Mouse (Mus musculus): ENCODE data around the gene Entpd2. TPM values are rescaled to one million over a fixed set of nuclear protein-coding genes. Genes with fewer than 3 reads are reported as not detected.
A peak's percentile ranks its signal among the peaks of the same experiment; 100 is the strongest.

The Entpd2 gene
- 1.6 and 10.6 TPM in 2 replicates for polyA plus RNA-seq (2014; fragmentation: Nextera tagmentation; extraction: Ambion mirVana)

DNA sequence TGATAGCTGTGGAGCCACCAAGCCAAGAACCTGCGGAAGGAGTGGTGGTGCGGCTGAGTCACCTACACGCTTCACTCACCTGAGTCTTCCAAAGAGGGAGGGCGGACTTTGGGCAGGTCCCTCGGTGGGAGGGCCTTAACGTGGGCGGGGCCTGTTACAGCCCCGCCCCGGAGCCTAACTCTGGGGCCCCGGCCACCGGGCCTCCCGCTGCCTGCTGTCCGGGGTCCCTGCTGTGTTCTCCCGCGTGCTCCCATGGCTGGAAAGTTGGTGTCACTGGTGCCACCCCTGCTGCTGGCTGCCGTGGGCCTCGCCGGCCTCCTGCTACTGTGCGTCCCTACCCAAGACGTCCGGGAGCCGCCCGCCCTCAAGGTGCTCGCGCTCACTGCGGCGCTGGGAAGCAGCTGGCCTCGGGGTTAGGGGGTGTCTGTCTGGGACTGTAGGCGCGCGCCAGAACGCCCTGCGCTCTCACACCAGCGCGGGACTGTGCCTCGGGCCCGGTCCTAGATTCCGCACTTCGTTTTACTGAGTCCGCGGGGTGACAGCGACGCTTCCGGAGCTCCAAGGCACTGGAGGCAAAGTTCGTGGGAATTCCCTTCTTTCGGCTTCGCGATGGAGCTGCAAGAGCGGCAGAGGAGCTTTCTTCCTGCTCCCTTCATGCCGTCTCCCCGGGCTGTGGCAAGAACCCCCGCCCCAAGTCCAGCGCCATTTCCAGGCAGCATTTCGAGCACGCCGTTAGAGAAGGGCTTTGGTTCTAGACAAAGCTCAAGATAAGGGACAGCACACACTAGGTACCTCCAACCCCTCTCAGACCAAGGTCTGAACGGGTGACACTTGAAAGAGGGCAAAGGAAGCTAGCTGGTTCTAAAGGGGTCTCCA lies at the start of gene Entpd2:
Gene Entpd2, plus strand, starts transcription at position 154 of the 876 bp plus-strand sequence.
- WGBS: 2% methylated on average over 57 of the region's 57 CpGs
- Histone ChIP-seq H3K4me3 (ENCODE audit: low read depth, low read length) (peak within 1 kb of the TSS; percentile 26), H3K27ac (ENCODE audit: low read depth, low read length) (no peak within 1 kb of the TSS), H3K9ac (replicated peaks; ENCODE audit: low read depth, low read length) (no peak within 1 kb of the TSS), H3K4me1 (ENCODE audit: control insufficient read depth, insufficient read depth, low read length) (peaks cover 11% of the 10 kb centered on the region; the same call in 1 of the 2 replicates), H3K36me3 (ENCODE audit: control insufficient read depth, insufficient read depth, low read length) (no peaks in the 10 kb centered on the region), H3K27me3 (ENCODE audit: control insufficient read depth, insufficient read depth, low read length) (peaks cover 44% of the 10 kb centered on the region), H3K9me3 (ENCODE audit: control insufficient read depth, low read length) (no peaks in the 10 kb centered on the region), H3K4me2 (ENCODE audit: low read depth, low read length) (peak within 1 kb of the TSS; percentile 47)
- no peak for ATAC-seq (ENCODE audit: low read depth)

DNA sequence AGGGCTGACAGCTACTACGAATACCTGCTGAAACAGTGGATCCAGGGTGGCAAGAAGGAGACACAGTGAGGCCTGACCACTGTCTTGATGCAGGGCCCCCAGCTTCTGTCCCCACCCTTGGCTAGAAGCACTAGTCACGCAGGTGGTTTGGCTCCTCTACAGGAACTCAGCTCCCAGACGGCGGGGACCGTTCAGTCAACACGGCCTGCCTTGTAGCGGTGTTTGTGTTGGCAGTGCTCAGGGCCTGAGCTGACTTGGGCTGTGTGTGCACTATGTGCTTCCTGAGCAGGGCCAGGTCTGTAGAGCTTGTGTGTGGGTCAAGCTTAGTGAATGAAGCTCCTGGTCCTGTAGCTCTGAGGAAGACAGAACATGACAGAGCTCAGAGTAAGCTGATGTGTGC lies 47.5 kb upstream of the Entpd2 start:
- no peak for ATAC-seq (ENCODE audit: low read depth)
- Histone ChIP-seq H3K4me1 (ENCODE audit: control insufficient read depth, insufficient read depth, low read length) (no peaks in the 10 kb centered on the region), H3K4me3 (ENCODE audit: low read depth, low read length) (no peak overlapping the region), H3K36me3 (ENCODE audit: control insufficient read depth, insufficient read depth, low read length) (peaks cover 83% of the 10 kb centered on the region), H3K27ac (ENCODE audit: low read depth, low read length) (no peak overlapping the region), H3K4me2 (ENCODE audit: low read depth, low read length) (no peak overlapping the region), H3K27me3 (ENCODE audit: control insufficient read depth, insufficient read depth, low read length) (no peaks in the 10 kb centered on the region), H3K9ac (replicated peaks; ENCODE audit: low read depth, low read length) (no peak overlapping the region), H3K9me3 (ENCODE audit: control insufficient read depth, low read length) (no peaks in the 10 kb centered on the region)
- whole genome bisulfite sequencing: 95% methylated on average over 7 of the region's 7 CpGs

- no peak for ATAC-seq (ENCODE audit: low read depth)
- Histone ChIP-seq H3K36me3 (ENCODE audit: control insufficient read depth, insufficient read depth, low read length) (peaks cover 72% of the 10 kb centered on the region), H3K27ac (ENCODE audit: low read depth, low read length) (no peak overlapping the region), H3K4me1 (ENCODE audit: control insufficient read depth, insufficient read depth, low read length) (no peaks in the 10 kb centered on the region), H3K9ac (replicated peaks; ENCODE audit: low read depth, low read length) (no peak overlapping the region), H3K4me2 (ENCODE audit: low read depth, low read length) (no peak overlapping the region), H3K9me3 (ENCODE audit: control insufficient read depth, low read length) (no peaks in the 10 kb centered on the region), H3K27me3 (ENCODE audit: control insufficient read depth, insufficient read depth, low read length) (no peaks in the 10 kb centered on the region), H3K4me3 (ENCODE audit: low read depth, low read length) (no peak overlapping the region)
- WGBS: 95% methylated on average over 4 of the region's 4 CpGs
Observed at GRCm38 (mm10) chr2:25349499-25349898, 46.2 kb upstream of the Entpd2 start.

DNA sequence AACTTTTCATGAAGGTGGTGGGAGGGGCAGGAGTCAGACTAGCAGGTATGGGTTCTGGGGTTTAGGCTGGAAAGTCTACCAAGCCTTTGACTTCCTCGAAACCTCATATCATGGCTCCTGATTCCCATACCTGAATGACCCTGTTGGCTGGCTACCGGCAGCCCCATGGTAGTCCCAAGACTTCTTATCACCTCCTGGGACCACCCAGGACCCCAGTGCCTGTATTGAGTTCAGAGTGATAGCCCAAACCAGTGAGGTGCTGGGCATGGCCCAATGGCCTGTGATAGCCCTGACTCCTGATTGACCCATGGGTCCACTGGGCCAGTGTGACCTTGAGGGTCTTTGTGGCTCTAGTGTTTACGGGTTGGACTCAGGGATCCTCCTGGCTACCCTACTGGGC lies 45.0 kb upstream of the Entpd2 start:
- Histone ChIP-seq H3K4me2 (ENCODE audit: low read depth, low read length) (no peak overlapping the region), H3K9me3 (ENCODE audit: control insufficient read depth, low read length) (no peaks in the 10 kb centered on the region), H3K4me3 (ENCODE audit: low read depth, low read length) (no peak overlapping the region), H3K4me1 (ENCODE audit: control insufficient read depth, insufficient read depth, low read length) (peaks cover 6% of the 10 kb centered on the region), H3K27me3 (ENCODE audit: control insufficient read depth, insufficient read depth, low read length) (no peaks in the 10 kb centered on the region), H3K36me3 (ENCODE audit: control insufficient read depth, insufficient read depth, low read length) (peaks cover 60% of the 10 kb centered on the region), H3K9ac (replicated peaks; ENCODE audit: low read depth, low read length) (no peak overlapping the region), H3K27ac (ENCODE audit: low read depth, low read length) (no peak overlapping the region)
- 95% methylated on average over 3 of the region's 3 CpGs for WGBS
- ATAC-seq (ENCODE audit: low read depth): no peak

DNA sequence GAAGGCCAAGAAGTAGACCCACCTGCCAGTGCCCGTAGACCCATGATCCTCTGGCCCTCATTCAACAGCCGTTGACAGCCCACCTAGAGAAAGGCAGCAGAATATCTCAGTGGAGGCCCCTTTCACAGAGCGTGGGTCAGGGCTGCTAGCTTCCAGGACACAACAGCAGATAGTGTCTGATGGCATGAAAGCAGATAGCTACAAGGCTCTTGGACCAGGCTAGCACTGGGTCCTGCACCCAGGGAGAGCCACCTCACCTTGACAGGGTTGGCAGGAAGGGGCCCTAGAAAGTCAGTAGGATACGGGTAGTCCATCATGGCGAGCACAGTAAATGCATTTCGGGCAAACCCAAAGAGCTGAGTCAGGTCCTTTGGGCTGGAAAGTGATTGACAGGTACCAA lies 41.5 kb upstream of the Entpd2 start:
- Histone ChIP-seq H3K9ac (replicated peaks; ENCODE audit: low read depth, low read length) (no peak overlapping the region), H3K4me2 (ENCODE audit: low read depth, low read length) (no peak overlapping the region), H3K4me3 (ENCODE audit: low read depth, low read length) (no peak overlapping the region), H3K27ac (ENCODE audit: low read depth, low read length) (no peak overlapping the region), H3K36me3 (ENCODE audit: control insufficient read depth, insufficient read depth, low read length) (peaks cover 29% of the 10 kb centered on the region), H3K27me3 (ENCODE audit: control insufficient read depth, insufficient read depth, low read length) (no peaks in the 10 kb centered on the region), H3K9me3 (ENCODE audit: control insufficient read depth, low read length) (no peaks in the 10 kb centered on the region), H3K4me1 (ENCODE audit: control insufficient read depth, insufficient read depth, low read length) (peaks cover 14% of the 10 kb centered on the region)
- WGBS: 93% methylated on average over 6 of the region's 6 CpGs
- ATAC-seq (ENCODE audit: low read depth): no peak

GRCm38 (mm10) chr2:25355419-25356066 lies 40.1 kb upstream of the Entpd2 start:
- H3K36me3 ChIP-seq (ENCODE audit: control insufficient read depth, insufficient read depth, low read length): peaks cover 16% of the 10 kb centered on the region
- no peaks in the 10 kb centered on the region for H3K27me3 ChIP-seq (ENCODE audit: control insufficient read depth, insufficient read depth, low read length)
- no peak overlapping the region for H3K27ac ChIP-seq (ENCODE audit: low read depth, low read length)
- ATAC-seq (ENCODE audit: low read depth): peak; percentile 15; the same call in 1 of the 2 replicates
- H3K9ac ChIP-seq (replicated peaks; ENCODE audit: low read depth, low read length): peak overlapping the region; percentile 56
- peaks cover 14% of the 10 kb centered on the region for H3K4me1 ChIP-seq (ENCODE audit: control insufficient read depth, insufficient read depth, low read length)
- peak overlapping the region; percentile 47 for H3K4me3 ChIP-seq (ENCODE audit: low read depth, low read length)
- H3K4me2 ChIP-seq (ENCODE audit: low read depth, low read length): peak overlapping the region; percentile 89
- H3K9me3 ChIP-seq (ENCODE audit: control insufficient read depth, low read length): no peaks in the 10 kb centered on the region
- 38% methylated on average over 18 of the region's 18 CpGs for WGBS

GRCm38 (mm10) chr2:25356208-25357079 lies 39.2 kb upstream of the Entpd2 start, which contains the start of gene Dpp7:
Dpp7 (minus strand) TSS chr2:25356359.
- Histone ChIP-seq H3K27ac (ENCODE audit: low read depth, low read length) (no peak within 1 kb of the TSS), H3K9me3 (ENCODE audit: control insufficient read depth, low read length) (no peaks in the 10 kb centered on the region), H3K4me2 (ENCODE audit: low read depth, low read length) (peak within 1 kb of the TSS; percentile 89), H3K9ac (replicated peaks; ENCODE audit: low read depth, low read length) (peak within 1 kb of the TSS; percentile 56), H3K36me3 (ENCODE audit: control insufficient read depth, insufficient read depth, low read length) (peaks cover 8% of the 10 kb centered on the region), H3K4me1 (ENCODE audit: control insufficient read depth, insufficient read depth, low read length) (peaks cover 14% of the 10 kb centered on the region), H3K27me3 (ENCODE audit: control insufficient read depth, insufficient read depth, low read length) (no peaks in the 10 kb centered on the region), H3K4me3 (ENCODE audit: low read depth, low read length) (peak within 1 kb of the TSS; percentile 47)
- 6% methylated on average over 13 of the region's 13 CpGs for WGBS
- peak; percentile 81 for ATAC-seq (ENCODE audit: low read depth)

DNA sequence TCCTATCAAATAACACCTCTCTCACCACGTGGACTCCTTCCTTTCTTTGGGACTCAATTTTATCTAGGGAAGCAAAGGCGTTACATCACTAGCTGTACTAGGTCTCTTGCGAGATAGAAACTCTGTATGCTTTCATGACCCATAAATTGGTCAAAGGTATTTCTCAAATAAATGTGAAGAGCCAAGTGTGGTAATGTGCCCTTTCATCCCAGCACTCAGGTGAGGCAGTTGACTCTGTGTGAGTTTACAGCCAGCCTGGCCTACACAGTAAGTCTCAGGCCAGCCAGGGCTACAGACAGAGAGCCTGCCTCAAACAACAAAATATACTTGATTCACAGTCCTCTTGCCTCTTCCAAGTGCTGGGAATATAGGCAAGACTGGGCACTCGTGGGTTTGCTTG lies 35.8 kb upstream of the Entpd2 start:
- Histone ChIP-seq H3K4me1 (ENCODE audit: control insufficient read depth, insufficient read depth, low read length) (peaks cover 14% of the 10 kb centered on the region), H3K36me3 (ENCODE audit: control insufficient read depth, insufficient read depth, low read length) (no peaks in the 10 kb centered on the region), H3K9me3 (ENCODE audit: control insufficient read depth, low read length) (no peaks in the 10 kb centered on the region), H3K27me3 (ENCODE audit: control insufficient read depth, insufficient read depth, low read length) (peaks cover 6% of the 10 kb centered on the region; the same call in 1 of the 2 replicates), H3K27ac (ENCODE audit: low read depth, low read length) (no peak overlapping the region), H3K4me2 (ENCODE audit: low read depth, low read length) (no peak overlapping the region), H3K9ac (replicated peaks; ENCODE audit: low read depth, low read length) (no peak overlapping the region), H3K4me3 (ENCODE audit: low read depth, low read length) (no peak overlapping the region)
- ATAC-seq (ENCODE audit: low read depth): no peak
- 77% methylated on average over 4 of the region's 4 CpGs for WGBS
